Mouse (Mus musculus) layer of hippocampus, adult 11-12 months (tissue): ENCODE measurements around the gene Klhl26.

Experiments used
- DNase-seq: peaks from one replicate; pipeline ENCODE4 v3.0.0; 2022; ENCODE audit warnings: low spot score

Klhl26 gene

DNA sequence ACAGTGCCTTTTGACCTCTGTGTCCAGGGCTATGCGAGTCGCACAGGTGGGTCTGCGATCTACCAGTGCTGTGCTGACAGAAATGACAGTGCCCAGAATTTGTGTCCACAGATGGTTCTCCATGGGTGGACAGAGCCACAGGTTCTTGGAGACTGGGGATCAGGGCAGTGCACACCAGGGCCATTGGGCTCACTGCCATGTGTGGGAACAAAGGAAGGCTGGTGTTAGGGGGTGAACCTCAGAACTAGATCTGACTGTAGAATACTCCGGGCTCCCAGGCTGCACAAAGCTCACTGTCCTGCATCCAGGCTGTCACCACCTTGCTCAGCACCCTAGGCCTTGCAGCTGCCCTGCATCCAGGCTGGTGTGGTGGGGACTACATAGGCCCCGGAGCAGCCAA, 66.5 kb downstream of the Klhl26 start:
- DNase-seq: no peak

DNA sequence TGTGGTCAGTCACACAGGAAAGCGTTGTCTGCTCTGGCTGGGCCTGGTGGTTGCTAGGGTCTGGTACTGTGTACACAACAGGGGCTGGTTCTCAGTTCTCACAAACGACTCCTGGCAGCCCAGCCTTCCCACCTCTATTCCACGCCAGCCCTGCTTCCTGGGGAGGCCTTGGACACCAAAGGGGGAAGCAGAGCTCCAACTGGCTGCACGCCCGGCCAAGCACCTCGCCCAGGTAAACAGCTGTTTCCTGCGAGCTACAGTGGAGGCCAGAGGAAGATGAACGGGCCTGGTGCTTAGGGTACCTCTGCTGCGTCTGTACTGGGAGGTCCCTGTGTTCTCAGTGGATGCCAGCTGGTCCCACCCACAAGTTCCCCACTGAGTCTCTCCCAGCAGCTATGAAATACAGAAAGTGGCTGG, 67.3 kb downstream of the Klhl26 start:
- peak; percentile 62 for DNase-seq

DNA sequence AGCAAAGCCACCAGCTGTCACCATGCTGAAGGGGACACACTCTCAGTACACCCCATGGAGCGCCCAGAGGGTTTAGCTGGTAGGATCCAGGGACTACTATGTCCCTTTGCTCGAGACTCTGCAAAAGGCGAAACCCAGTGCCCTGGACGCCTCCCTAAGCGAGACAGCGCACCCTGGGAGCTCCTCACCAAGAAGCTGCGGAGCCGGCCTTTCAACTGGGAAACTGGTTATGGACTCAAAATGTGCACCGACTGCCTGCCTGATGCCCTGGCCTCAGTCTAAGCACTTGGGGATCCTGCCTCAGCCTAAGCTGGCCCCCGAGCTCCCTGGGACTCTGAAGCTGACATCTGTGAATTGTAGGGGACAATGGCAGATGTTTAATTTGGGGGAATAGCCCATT, 67.7 kb downstream of the Klhl26 start:
- no peak for DNase-seq

DNA sequence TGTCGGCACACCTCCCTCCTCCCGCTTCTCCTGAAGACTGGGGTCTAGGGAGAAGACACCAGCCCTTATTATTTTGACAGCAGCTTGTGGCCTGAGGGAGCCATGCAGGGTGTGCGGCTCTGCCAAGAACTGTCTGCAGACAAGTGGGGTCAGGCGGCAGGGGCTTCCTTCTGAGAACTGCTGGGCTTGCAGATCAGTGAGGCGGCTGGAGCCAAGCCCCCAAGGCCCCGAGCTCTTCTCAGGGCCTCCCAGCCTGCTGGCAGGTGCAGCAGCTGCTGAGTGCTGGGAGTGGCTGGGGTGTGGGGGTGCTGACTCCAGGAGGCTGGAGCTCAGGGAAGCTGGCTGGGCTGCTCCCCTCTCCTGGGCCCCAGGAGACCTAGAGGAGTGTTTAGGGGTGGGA, 68.5 kb downstream of the Klhl26 start:
- no peak for DNase-seq

DNA sequence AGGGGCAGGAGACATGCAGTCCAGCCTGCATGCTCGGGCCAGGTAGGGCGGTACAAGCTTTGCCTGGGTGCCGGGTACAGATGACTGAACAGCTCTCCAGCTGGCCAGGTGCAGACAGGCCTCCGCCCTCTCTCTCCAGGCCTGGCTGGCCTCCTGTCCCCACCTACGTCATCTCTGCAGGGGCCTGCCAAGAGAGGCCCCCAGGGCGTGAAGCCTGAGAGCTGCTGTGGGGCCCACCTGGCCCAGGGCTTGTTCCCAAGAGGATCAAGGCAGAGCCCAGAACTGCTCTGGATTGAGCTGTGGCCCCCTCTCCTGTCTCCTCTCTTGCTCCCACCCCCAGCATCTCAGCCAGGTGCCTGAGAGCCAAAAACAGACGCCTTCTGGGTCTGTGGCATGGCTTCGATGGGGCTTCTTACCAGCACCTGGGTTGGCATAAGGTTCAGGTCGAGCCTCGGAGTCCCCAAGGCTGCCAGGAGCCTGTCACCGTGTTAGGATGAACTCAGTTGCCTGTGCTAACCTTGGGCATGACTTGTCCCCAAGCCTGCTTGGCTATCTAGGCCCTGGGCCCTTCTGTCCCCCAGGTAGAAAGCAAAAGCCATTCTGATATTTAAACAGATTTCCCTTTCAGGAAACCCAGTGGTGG, 70.2 kb downstream of the Klhl26 start:
- no peak for DNase-seq

DNA sequence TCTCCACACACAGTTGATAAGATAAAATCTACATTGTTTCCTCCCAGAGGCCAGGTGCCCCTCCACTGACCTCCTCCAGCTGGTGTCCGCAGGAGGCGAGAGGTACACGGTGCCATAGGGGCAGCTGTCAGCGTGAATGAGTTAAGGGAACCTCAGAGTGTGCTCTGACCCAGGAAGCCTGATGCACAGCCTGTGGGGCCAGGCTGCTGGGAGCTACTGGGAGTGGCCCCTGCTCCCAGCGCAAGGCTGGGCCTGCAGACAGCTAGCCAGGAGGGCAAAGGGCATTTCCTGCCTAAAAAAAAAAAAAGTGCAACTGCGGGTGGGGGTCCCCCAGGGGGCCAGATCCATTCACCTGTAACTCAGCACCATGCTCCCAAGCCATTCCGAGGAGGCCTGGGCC, 71.6 kb downstream of the Klhl26 start:
- no peak for DNase-seq

DNA sequence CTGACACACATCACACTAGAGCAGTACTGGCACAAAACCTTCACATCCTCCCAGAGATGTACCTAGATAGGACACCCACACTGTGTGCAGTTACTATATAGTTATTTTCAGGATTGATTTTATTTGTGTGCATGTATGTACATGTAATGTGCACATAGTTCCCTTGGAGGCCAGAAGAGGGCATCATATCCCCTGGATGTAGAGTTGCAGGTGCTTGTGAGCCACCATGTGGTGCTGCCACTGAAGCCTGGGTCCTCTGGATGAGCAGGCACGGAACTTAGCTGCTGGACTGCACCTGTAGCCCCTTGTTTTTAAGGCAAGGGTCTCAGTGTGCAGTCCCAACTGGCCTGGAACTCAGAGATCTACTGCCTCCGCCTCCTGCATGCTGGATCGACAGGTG, 72.6 kb downstream of the Klhl26 start:
- DNase-seq: no peak
